Mouse (Mus musculus) telencephalon, adult 2 months (tissue): ENCODE results near the gene Gm11627.
"Not testable (repeated sequence)": the region's sequence is repeated elsewhere in the genome, so short reads cannot be mapped to it uniquely, and the experiment has no call there.

Experiments
- DNase-seq: peaks from one replicate; pipeline ENCODE4 v3.0.0-alpha.2; 2011; ENCODE audit warnings: low read depth, low spot score

Gene Gm11627

DNA sequence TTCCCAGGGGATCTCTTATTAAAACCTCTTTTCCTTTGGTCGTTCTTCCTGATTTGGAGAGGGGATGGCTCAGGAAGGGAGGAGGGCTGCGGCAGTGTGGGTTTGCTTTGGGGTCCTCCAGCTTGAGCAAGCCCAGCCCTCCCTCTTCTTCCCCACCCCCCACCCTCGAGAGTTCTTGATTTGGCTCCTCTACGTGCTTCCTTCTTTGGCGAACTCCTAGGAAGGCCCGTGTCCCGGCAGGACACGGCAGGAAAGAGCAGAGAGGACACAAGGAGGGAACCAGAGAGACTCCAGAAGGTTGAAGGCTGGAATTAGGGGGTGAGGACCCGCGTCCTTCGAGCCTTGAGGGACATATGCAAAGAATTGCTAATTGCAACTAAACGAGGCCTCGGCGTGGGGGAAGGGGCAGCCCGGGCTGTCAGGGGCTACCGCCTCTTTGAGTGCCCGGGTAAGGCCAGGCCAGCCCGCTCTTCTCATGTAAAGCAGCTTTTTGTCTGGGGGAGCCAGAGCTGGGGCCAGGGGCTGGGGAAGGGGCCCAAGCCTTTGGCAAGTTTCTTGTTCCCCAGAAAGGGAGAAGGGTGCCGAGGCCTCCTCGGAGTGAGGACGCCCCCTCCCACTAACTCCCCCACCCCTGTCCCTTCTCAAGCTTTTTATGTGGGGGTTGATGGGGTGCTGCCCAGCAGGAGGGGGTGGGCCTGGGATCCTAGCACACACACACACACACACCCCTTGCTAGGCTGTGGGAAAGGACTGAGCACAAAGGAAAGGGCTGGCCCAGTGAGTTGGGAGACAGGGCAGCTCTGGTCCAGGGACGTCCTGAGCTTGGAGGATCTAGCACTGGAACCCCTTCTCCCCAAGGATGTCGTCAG, at the start of gene Gm11627:
Gene Gm11627, minus strand, starts transcription at position 297 of the 869 bp plus-strand sequence.
- DNase-seq, result no peak

GRCm38 (mm10) chr11:102628529-102628928, 49.3 kb upstream of the Gm11627 start:
- no peak for DNase-seq

GRCm38 (mm10) chr11:102627171-102627931, 48.1 kb upstream of the Gm11627 start:
- no peak for DNase-seq

DNA sequence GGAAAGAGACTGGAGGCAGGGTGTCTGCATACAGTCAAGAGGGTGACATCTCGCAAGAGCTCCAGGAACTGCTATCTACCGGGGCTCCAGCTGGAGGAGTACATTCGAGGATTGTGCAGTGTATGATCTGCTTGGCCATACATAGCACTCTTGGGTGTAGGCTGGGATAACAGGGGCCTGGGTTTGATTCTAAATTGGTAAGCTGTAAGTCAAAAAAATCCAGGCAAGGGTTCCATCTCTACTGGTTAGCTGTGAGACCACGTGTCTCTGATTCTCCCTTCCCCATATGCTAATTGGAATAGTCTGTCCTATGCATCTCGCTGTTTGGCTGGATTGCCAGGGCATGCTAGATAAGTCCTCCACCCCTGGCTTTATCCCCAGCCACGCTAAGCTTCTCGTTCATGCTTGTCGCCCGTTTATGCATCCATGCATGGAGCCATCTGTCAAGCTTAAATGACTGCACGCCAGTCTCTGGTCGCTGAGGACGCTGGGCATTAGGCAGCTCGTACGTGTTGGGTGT, 45.7 kb upstream of the Gm11627 start:
- DNase-seq, result no peak

- DNase-seq, result no peak
Measured at GRCm38 (mm10) chr11:102623876-102624789, 44.9 kb upstream of the Gm11627 start.

DNA sequence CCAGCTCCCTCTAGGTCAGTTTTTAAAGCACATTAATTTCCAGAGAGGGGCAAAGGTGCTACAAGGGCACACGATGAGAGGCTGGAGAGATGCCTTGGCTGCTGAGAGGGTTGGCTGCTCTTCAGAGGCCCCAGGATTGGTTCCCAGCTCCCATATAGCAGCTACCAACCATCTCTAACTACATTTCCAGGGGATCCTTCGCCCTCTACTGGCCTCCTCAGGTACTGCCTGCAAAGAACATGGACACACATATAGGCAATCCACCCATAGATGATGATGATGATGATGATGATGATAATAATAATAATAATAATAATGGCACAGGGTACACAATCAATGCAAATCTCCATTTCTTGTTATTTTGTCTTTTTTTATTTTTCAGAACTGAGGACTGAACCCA, 40.2 kb upstream of the Gm11627 start:
- no peak for DNase-seq

DNA sequence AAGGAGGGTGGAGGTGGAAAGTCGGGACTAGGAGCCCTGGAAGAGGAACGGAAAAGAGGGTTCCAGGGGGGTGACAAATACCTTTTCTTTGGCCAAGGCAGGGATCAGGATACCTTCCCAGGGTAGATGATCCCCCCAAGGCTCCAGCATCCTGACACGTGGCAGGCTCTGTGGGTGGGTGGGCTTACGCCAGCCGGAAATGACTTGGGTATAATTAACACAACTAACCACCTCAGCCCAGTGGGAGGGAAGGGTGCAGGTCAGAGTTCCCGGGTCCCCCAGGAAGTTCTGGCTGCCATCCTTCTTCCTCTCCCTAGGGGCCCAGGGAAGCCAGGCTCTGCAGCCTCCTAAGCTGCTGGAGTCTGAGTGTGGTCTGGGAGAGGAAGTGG, 32.0 kb upstream of the Gm11627 start:
- no peak for DNase-seq

DNA sequence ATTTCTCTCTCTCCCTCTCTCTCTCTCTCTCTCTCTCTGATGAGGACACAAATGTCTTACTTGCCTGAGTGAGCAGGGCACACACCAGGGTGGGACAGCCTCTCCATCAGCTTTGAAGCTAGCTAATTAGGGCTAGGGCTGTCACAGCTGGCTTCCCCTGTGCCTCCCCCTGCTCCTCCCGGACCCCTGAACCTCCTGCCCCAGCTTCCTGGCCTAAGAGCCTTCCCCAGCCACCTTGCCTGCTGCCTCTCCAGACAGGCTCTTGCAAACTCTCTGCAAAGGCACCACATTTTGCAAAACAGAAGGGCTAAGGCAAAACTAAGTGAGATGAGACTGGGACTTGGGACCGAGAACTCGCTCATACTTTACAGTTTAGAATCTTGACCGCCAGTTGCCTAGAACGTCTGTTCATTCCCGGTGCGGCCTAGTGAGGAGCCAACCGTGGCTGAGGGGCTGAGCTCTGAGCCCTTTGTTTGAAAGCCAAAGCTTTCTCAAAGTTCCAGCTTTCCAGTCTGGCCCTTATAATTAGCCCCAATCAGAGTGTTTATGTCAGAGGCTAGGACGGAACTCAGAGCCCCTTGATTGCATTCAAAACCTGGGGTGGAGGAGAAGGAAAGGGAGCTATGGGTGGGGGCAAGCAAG, 31.5 kb upstream of the Gm11627 start:
- no peak for DNase-seq

- DNase-seq, result no peak
Measured at GRCm38 (mm10) chr11:102610260-102610659, 31.0 kb upstream of the Gm11627 start.

- no peak for DNase-seq
Measured at GRCm38 (mm10) chr11:102609483-102609882, 30.2 kb upstream of the Gm11627 start.

- DNase-seq, result no peak
Measured at GRCm38 (mm10) chr11:102608691-102609090, 29.4 kb upstream of the Gm11627 start.

GRCm38 (mm10) chr11:102607686-102608548, 28.7 kb upstream of the Gm11627 start:
- DNase-seq, result no peak

DNA sequence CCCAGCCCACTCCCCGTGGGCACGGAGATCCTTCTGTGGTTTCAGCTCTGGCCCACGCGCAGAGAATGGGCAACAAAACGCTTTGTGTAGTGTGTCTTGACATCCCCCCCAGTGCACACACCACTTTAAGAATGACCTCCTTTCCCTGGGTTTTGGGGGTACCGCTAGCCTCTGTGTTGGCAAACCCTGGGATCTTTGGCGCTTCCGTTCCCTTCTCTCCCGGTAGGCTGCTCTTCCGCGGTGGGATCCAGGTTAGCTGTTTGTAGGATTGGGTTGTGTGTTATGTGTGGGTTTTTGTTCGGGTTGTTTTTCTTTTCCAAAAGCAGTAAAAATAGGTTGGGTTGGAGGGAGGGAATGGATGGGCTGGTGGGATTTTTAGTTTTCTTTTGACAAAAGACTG, 27.9 kb upstream of the Gm11627 start:
- DNase-seq, result not testable (repeated sequence)

GRCm38 (mm10) chr11:102606751-102607171, 27.5 kb upstream of the Gm11627 start:
- no peak for DNase-seq

GRCm38 (mm10) chr11:102605553-102606416, 26.5 kb upstream of the Gm11627 start:
- no peak for DNase-seq

DNA sequence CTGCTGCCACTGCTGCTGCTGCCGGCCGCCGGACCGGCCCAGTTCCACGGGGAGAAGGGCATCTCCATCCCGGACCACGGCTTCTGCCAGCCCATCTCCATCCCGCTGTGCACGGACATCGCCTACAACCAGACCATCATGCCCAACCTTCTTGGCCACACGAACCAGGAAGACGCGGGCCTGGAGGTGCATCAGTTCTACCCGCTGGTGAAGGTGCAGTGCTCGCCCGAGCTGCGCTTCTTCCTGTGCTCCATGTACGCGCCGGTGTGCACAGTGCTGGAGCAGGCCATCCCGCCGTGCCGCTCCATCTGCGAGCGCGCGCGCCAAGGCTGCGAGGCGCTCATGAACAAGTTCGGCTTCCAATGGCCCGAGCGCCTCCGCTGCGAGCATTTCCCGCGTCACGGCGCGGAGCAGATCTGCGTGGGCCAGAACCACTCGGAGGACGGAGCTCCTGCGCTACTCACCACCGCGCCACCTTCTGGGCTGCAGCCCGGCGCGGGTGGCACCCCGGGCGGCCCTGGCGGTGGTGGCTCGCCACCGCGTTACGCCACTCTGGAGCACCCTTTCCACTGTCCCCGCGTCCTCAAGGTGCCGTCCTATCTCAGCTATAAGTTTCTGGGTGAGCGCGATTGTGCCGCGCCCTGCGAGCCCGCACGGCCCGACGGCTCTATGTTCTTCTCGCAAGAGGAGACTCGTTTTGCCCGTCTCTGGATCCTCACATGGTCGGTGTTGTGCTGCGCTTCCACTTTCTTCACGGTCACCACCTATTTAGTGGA, 25.7 kb upstream of the Gm11627 start:
- no peak for DNase-seq

DNA sequence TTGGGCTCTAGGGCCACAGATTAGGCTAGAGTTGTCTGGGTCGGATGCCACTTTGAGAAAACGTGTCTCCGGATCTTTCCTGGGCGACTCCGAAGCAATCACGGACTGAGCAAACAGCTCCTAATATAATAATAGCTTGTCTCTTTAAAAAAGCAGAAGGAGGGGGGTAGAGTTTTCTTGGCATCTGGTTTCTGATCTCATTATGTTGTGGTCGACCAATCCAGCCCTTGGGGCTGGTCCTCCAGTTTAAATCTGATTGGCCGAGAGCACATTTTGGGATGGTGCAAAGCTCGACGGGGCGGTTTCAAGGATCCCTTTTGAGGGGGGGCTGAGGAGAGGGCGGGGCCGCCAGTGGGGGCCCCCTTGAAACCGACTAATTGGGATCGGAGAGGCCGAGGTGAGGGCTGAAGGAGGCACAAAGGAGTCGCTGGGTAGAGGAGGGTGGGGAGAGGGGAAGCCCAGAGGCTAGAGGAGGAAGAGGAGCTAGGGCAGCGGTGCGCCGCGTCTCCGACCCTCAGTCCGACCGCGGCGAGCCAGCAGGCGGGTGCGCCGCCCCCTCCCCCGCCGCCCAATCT, 24.8 kb upstream of the Gm11627 start, which contains the start of gene Fzd2:
Gene Fzd2, plus strand, starts transcription at position 387 of the 575 bp plus-strand sequence.
- peak; percentile 77 for DNase-seq

DNA sequence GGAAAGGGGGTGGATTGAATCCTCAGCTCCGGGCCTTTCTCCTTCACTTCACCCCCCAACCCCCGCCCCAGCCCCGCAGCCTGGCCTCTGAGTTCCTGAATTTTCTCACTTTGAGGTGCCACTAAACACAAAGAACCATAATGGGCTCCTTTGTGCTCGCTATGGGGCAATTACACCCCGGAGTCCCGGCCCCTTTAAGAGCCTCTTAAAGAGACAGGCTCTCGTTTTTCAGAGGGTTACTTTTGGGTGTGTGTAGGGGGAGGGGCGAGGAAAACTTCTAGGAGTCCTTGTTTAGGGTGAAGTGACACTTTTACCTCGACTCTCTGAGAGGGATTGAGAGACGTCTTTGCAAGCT, 24.2 kb upstream of the Gm11627 start:
- no peak for DNase-seq
